Mouse (Mus musculus): Measurements from ENCODE around the gene Fibcd1.

The Fibcd1 gene

GRCm38 (mm10) chr2:31858500-31858899 lies 12.7 kb upstream of the Fibcd1 start:
- DNase-seq (ENCODE audit: low spot score in 2 of 2) = no peak

- DNase-seq (ENCODE audit: low spot score in 2 of 2) = no peak
Measured at GRCm38 (mm10) chr2:31857180-31857579, 11.4 kb upstream of the Fibcd1 start.

- DNase-seq (ENCODE audit: low spot score in 2 of 2) = no peak
Measured at GRCm38 (mm10) chr2:31855991-31856390, 10.2 kb upstream of the Fibcd1 start.

- no peak for DNase-seq (ENCODE audit: low spot score in 2 of 2)
Measured at GRCm38 (mm10) chr2:31850141-31850540, 4.3 kb upstream of the Fibcd1 start.

GRCm38 (mm10) chr2:31847908-31848307 lies 2.1 kb upstream of the Fibcd1 start:
- DNase-seq (ENCODE audit: low spot score in 2 of 2) = no peak

GRCm38 (mm10) chr2:31846692-31847660 lies 1.2 kb upstream of the Fibcd1 start:
- DNase-seq (ENCODE audit: low spot score in 2 of 2) = no peak

GRCm38 (mm10) chr2:31845512-31845895 lies 301 bp downstream of the Fibcd1 start:
- no peak for DNase-seq (ENCODE audit: low spot score in 2 of 2)

GRCm38 (mm10) chr2:31844729-31845136 lies 1.1 kb downstream of the Fibcd1 start:
- DNase-seq (ENCODE audit: low spot score in 2 of 2) = no peak

- no peak for DNase-seq (ENCODE audit: low spot score in 2 of 2)
Measured at GRCm38 (mm10) chr2:31838868-31839267, 6.9 kb downstream of the Fibcd1 start.

GRCm38 (mm10) chr2:31836985-31837384 lies 8.8 kb downstream of the Fibcd1 start:
- no peak for DNase-seq (ENCODE audit: low spot score in 2 of 2)

GRCm38 (mm10) chr2:31836091-31836490 lies 9.7 kb downstream of the Fibcd1 start:
- DNase-seq (ENCODE audit: low spot score in 2 of 2) = no peak

- no peak for DNase-seq (ENCODE audit: low spot score in 2 of 2)
Measured at GRCm38 (mm10) chr2:31828311-31828825, 17.4 kb downstream of the Fibcd1 start.

GRCm38 (mm10) chr2:31827877-31828276 lies 17.9 kb downstream of the Fibcd1 start:
- peak; percentile 80 to 81 for DNase-seq (ENCODE audit: low spot score in 2 of 2)

GRCm38 (mm10) chr2:31826094-31827085 lies 19.4 kb downstream of the Fibcd1 start:
- no peak for DNase-seq (ENCODE audit: low spot score in 2 of 2)

- no peak for DNase-seq (ENCODE audit: low spot score in 2 of 2)
Measured at GRCm38 (mm10) chr2:31825469-31825911, 20.3 kb downstream of the Fibcd1 start.

- no peak for DNase-seq (ENCODE audit: low spot score in 2 of 2)
Measured at GRCm38 (mm10) chr2:31823933-31824730, 21.7 kb downstream of the Fibcd1 start.

- DNase-seq (ENCODE audit: low spot score in 2 of 2) = peak; percentile 56 to 58
Measured at GRCm38 (mm10) chr2:31822524-31823371, 23.1 kb downstream of the Fibcd1 start.

- peak in 1 of 2 experiments; percentile 50 for DNase-seq (ENCODE audit: low spot score in 2 of 2)
Measured at GRCm38 (mm10) chr2:31815367-31815766, 30.4 kb downstream of the Fibcd1 start.

GRCm38 (mm10) chr2:31814699-31815098 lies 31.1 kb downstream of the Fibcd1 start:
- no peak for DNase-seq (ENCODE audit: low spot score in 2 of 2)

- DNase-seq (ENCODE audit: low spot score in 2 of 2) = no peak
Measured at GRCm38 (mm10) chr2:31813641-31814040, 32.2 kb downstream of the Fibcd1 start.

Data from frontal cortex, postnatal 10 days (tissue).